Mouse (Mus musculus): Measurements from ENCODE around the gene Eps8l2. TPM values are rescaled to one million over a fixed set of nuclear protein-coding genes. Genes with fewer than 3 reads are reported as not detected.

Gene Eps8l2
- total RNA-seq, 1 experiment from 2014 or later: 7.9 TPM

DNA sequence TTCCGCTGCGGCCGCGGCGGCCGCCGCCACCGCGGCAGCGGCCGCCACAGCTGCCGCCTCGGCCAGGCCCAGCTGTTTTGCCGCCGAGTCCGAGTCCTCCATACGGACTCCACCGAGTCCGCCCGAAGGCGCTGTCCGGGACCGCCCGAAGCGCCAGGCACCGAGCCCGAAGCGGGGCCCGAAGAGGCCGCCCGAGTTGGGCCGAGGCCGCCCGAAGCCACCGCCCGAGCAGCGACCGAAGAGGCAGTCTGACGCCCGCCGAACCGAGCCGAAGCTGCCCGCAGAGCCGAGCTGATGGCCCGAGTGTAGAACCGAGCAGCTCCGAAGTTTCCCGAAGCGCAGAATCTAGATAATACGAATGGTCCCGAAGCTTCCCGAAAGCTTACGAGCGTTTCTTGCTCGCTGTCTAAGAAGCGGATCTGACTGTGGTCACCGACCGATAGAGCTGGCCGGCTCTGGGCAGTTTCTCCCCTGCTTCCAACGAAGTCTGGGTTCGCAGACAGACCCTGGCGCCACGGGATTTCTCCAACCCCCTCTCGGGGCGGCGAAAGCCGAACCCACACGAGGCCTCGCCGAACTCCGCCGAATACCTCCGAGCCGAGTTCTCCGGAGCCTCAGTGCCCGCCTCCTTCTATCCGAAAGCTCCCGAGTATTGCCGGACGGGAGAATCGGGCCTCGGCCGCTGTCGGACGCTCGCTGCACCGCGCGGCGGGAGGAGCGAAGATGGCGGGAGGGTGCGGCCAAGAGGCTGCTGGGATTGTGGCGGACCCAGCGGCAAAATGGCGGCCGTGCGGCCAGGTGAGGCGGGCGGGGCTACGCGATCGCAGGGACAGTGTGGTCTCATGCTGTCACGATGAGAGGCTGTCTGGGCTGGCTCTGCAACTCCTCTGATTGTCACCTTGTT, 11.0 kb upstream of the Eps8l2 start, which contains the start of the genes Deaf1 and Tmem80:
TSS of gene Deaf1 (minus strand) at position 222 of the 904 bp plus-strand sequence.
TSS of gene Tmem80 (plus strand) at position 271 of the 904 bp plus-strand sequence.
- peak; percentile 85 for ATAC-seq (ENCODE audit: extremely low read depth, insufficient number of reproducible peaks, low FRiP score, poor library complexity, severe bottlenecking)

DNA sequence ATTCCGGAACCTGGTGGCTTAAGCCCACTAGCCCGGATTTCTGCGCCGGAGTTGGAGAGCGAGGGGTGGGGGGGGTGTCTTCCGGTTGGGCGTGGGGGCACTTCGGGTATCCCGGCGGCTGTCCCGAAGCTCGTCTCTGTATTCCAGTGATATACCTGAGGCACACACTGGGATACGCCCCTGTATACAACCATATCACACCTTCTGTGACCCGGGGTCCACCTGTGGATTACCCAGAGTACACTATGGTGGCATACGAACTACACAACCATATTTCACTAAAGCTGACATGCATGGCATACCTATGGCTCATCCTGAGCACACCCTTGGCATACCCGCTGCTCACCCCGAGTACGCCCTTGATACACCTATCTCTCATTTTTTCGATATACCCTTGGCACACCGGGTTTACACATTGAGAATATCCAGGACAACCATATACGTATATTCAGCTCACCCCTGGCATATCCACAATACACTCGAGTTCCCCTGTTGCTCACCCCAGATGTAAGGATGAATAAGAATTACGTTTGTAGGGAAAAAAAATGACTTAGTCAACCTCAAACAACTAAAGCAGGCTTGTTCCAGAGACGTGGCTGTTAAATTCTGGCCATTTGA, 10.2 kb upstream of the Eps8l2 start:
- ATAC-seq (ENCODE audit: extremely low read depth, insufficient number of reproducible peaks, low FRiP score, poor library complexity, severe bottlenecking): no peak

DNA sequence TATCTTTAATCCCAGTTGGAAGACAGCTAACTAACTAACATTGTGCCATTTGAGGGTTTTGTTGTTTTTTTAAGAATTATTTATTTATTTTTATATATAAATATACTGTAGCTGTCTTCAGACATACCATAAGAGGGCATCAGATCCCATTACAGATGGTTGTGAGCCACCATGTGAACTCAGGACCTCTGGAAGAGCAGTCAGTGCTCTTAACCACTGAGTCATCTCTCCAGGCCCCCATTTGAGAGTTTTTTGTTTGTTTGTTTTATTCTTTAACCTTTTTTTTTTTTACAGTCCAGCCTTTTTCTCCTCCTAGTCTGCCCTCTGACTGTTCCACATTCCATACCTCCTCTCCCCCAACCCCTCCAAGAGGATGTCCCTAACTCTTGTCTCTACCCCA, 8.0 kb upstream of the Eps8l2 start:
- no peak for ATAC-seq (ENCODE audit: extremely low read depth, insufficient number of reproducible peaks, low FRiP score, poor library complexity, severe bottlenecking)

DNA sequence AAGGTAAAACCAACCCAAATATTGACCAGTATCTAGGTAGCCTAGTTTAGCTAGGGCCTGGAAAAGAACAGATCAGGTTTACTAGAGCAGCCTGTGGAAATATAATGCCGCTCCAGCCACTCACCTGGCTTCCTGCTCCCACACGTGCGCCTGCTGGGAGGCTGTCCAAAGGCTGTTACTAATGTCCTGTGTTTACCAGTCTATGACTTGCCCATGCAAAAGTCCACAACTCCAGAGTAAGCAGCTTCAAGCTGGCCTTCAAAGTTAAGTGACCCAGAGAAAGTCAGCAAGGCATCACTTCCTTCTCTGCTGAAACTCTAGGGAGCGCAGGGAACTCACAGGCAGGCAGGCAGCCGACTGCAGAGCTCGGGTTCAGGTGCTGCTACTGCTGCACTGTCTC, 6.7 kb upstream of the Eps8l2 start:
- no peak for ATAC-seq (ENCODE audit: extremely low read depth, insufficient number of reproducible peaks, low FRiP score, poor library complexity, severe bottlenecking)

DNA sequence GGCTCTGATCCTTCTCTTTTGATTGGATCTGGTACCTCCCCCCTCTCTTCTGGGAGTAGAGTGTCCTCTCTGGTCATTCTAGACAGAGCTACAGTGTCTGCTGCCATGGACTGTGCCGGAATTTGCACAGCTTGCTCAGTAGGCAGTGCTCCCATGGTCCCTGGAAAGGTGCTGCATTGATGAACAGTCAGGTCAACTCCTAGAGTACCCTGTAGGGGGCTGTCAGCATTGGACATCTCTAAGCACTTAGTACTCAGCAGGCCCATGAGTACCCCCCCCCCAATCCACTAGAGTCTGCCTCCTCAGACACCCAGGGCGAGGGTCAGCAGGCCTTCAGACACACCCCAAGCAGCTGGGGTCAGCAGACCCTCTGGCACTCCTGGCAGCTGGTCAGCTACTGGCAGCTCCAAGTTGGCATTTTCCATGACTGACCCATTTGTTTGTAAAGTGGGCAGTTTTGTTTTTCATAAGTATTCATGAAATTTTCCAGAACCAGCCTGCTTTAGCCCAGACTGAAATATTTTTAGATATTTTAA, 3.6 kb upstream of the Eps8l2 start:
- no peak for ATAC-seq (ENCODE audit: extremely low read depth, insufficient number of reproducible peaks, low FRiP score, poor library complexity, severe bottlenecking)

DNA sequence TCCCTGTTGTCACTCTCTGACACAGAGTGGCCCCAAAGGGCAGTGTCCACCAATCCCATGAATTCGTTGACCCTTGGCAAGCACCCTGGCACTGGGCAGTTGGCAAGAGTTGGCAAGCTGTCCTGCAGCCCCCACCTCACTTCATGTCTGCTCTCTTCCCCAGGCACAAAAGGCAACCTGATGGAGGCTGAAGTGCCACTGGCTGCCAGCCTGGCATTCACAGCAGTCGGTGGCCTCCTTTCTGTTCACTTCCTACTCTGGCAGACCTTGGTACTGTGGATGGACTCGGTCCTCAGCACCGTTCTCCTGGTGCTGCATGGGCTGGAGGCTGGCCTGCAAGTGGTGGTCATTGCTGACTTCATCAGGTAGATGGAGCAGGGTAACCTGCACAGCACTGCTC, 3.0 kb upstream of the Eps8l2 start:
- no peak for ATAC-seq (ENCODE audit: extremely low read depth, insufficient number of reproducible peaks, low FRiP score, poor library complexity, severe bottlenecking)

DNA sequence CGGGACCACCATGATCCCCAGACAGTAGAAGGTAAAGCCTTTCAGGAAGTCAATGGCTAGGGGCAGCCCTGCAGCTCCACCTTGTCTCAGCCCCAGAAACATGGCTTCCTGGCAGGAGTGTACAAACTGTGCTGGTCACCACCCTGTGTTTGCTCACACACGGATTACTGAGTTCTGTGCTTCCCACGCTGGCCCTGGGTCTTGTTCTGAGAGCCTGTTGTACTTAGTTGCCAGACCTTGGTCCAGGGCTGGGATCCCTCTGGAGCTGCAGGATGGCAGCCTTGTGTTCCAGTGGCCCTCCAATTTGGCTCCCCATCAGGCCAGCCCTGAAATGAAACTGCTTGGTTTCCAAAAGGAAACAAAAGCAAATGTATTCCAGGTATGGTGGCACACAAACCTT, 2.4 kb upstream of the Eps8l2 start:
- ATAC-seq (ENCODE audit: extremely low read depth, insufficient number of reproducible peaks, low FRiP score, poor library complexity, severe bottlenecking): no peak

DNA sequence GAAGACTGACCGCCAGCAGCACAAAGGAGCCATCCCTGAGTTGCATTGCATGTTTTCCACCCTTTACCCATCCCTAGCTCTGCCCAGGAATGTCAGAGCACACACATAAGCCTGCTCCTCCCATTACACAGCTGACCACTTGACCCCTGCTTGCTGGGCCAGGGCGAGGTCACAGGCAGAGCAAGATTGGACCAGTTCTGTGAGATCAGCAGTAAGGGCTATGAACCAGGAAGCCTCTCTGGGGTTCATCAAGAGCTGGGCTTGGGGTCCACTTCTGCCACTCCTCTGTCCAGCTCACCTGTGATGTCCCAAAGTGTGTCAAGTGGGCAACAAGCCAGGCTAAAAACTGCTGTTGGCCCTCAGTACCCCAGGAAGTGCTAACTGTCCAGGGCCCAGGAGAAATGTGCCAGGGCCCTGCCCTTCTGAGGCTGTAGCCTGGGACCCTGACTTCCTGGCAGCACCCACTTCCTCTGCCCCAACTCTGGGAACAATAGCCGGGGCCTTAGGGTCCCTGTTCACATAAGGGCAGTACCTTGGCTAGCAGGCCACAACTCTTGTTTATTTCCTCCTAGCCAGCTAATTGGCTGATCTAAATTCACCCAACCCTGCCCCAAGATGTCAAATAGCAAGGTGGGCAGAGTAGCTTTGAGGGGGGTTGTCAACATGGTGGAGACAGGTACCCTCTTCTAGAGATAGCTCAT, 814 bp upstream of the Eps8l2 start:
- no peak for ATAC-seq (ENCODE audit: extremely low read depth, insufficient number of reproducible peaks, low FRiP score, poor library complexity, severe bottlenecking)

DNA sequence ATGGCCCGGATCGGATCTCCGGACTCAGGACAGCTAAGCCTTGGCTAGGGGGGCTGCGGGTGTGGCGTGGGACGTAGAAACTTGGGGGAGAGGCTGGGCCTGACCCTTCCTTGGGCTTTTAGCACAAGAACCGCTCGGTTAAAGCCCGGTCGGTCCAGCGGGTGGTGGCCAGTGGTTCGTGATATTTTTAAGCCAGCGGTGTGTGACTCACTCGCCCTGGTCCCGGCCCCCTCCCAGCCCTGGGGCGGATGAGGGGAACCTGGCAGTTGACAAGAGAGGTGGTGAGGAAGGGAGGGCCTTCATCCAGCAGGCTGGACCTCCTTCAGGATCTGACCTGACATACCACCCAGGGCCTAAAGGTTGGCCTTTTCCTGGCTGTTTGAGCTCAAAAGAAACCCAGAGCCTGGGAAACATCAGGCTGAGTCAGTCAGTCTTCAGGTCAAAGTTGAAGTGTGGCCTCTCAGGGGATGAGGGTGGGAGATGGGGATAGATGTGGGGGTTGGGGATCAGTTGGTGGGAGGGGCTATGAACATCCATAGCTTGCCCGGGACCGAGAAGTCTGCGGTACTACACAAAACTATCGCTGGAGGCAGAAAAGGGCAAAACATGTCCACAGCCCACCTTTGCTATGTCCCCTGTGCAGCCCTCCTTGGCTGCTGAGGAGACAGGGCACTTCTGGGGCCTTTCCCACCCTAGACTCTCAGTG, 688 bp downstream of the Eps8l2 start:
- no peak for ATAC-seq (ENCODE audit: extremely low read depth, insufficient number of reproducible peaks, low FRiP score, poor library complexity, severe bottlenecking)

DNA sequence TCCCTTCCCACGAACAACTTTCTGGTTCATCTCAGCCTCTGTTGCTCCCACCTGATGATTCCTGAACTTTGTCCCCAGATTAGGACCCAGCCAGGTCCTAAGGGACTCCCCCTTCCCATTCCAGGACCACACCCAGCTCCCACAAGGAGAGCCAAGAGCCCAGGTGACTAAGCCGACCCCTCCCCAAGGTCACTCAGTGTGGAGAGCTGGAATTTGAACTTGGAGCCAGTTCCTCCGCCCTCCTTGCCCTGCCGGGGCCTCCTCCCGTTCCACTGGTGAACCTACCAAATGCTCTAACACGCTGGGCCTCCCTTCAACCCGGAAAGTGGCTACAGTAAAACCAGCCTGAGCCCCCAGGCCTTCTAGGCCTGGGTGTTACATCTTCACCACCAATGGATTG, 1.3 kb downstream of the Eps8l2 start:
- no peak for ATAC-seq (ENCODE audit: extremely low read depth, insufficient number of reproducible peaks, low FRiP score, poor library complexity, severe bottlenecking)

DNA sequence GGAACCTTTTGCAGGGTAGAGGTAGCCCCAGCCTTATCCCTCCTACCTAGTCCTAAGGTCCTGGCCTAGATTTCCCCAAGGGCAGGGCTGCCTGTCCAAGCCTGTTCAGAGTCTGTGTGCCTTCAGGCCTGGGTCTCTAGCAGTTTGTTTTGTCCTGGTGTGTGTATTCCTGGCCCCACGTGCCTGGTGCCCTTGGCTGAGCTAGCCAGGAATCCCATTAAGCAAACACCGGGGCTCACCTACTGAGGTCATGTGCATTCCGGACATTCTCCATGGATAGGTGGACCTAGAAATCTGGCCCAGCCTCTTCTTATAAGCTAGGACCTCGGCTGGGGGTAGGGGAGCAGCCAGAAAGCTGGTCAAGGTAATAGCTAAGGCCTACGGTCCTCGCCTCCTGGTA, 1.8 kb downstream of the Eps8l2 start:
- no peak for ATAC-seq (ENCODE audit: extremely low read depth, insufficient number of reproducible peaks, low FRiP score, poor library complexity, severe bottlenecking)

DNA sequence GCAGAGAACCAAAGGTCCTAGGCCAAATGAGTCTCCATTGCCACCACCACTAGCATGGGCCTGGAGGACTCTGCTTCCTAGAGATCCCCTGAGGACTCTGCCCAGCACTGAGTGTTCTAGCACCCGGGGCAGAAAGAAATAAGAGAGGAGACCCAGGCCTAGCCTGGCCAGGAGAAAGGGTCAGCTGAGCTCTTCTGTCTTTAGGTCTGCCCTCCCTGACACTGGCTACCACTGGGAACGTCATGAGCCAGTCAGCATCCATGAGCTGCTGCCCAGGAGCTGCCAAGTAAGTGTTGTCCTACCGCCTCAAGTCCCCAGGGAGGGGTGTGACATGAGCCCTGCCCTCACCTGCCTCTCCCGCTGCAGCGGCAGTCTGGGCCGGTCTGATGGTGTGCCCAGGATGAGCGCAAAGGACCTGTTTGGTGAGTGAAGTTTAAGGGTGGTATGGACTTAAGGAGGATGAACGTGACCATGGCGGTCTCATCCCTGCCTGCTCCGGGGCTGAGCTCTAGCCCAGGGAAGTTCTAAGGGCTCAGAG, 3.1 kb downstream of the Eps8l2 start:
- ATAC-seq (ENCODE audit: extremely low read depth, insufficient number of reproducible peaks, low FRiP score, poor library complexity, severe bottlenecking): no peak

DNA sequence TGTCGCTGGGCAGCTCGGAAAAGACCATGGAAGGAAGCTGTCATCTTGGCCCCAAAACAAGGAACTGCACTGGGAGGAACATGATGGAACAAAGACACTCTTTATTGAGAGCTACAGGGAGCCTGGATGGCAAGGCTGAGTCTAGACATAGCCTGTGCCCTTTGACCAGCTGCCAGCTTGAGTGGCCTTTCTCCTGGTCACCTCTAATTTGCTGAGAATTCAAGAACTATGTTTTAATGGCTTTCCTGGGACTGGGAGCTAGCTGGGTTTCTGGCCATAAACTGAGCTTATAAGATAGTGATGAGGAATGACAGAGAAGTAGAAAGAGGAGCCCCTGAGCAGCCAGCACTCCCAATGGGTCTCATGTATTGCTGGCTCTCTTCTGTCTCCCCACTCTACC, 4.5 kb downstream of the Eps8l2 start:
- ATAC-seq (ENCODE audit: extremely low read depth, insufficient number of reproducible peaks, low FRiP score, poor library complexity, severe bottlenecking): no peak

DNA sequence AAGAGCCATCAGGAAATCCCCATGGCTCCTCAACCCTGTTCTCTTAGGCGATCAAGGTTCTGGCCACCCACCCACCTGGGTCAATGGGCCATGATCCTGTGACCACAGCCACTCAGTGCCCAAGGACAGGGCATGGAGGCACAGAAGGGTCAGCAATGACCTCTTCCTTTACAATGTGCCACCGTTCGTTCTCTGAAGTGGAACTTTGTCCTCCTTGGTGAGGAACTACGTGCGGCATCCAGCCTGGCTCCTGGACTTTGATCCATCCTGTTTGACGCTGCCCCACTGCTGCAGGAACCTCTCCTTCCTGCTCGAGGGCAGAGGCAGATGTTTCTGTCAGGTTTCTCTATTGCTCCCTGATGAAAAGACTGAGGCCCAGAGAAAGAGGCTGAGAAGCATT, 5.0 kb downstream of the Eps8l2 start:
- ATAC-seq (ENCODE audit: extremely low read depth, insufficient number of reproducible peaks, low FRiP score, poor library complexity, severe bottlenecking): no peak

DNA sequence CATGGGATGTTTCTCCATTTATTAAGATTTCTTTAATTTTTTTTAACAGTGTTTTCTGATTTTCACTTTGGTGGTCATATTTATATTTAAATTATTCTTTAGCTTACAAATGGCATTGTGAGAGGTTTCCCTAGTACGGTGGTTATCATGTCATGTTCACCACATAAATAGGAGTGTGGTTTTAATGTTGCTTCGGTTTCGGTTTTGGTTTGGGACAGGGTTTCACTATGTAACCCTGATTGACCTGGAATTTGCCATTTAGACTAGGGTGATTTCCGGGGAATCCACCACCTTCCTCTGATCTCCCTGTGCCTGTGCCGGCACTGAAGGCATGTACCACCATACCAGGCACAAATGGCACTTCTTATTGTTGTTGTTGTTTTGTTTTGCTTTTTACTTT, 6.1 kb downstream of the Eps8l2 start:
- no peak for ATAC-seq (ENCODE audit: extremely low read depth, insufficient number of reproducible peaks, low FRiP score, poor library complexity, severe bottlenecking)

DNA sequence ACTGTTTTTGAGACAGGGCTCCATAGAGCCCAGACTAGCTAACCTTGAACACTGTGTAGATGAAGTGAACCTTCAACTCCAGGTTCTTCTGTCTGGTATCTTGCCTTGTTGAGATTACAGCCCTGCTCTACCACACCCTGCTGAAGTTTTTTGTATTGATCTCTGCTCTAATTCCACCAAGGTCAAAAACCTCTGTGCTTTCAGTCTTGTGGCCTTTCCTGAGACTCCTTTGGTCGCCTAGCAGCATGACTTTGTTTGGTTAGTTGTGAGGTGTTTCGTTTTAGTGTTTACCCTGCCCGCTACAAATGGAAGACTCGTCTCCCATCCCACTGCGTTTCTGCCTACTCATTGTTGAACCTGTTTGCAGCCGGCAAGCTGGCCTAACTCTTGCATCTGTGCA, 12.4 kb downstream of the Eps8l2 start:
- ATAC-seq (ENCODE audit: extremely low read depth, insufficient number of reproducible peaks, low FRiP score, poor library complexity, severe bottlenecking): no peak

DNA sequence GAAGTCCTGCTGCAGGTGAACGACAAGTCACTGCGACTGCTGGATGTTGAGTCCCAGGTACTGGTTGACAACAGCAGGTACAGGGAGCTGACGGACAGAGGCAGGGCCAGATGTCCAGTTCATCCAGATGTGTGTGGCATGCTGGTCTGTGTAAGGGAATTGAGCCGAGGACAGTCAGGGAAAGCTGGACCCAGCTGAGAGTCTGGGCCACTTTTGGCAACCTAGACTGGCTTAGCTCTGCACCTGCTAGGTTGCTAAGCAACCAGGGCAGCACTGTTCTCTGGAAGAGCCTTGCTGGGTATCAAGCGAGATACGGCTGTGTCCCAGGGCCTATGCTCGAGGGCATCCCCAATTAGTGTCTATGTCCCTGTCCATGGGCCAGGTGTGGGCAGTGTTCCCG, 16.4 kb downstream of the Eps8l2 start:
- ATAC-seq (ENCODE audit: extremely low read depth, insufficient number of reproducible peaks, low FRiP score, poor library complexity, severe bottlenecking): no peak

DNA sequence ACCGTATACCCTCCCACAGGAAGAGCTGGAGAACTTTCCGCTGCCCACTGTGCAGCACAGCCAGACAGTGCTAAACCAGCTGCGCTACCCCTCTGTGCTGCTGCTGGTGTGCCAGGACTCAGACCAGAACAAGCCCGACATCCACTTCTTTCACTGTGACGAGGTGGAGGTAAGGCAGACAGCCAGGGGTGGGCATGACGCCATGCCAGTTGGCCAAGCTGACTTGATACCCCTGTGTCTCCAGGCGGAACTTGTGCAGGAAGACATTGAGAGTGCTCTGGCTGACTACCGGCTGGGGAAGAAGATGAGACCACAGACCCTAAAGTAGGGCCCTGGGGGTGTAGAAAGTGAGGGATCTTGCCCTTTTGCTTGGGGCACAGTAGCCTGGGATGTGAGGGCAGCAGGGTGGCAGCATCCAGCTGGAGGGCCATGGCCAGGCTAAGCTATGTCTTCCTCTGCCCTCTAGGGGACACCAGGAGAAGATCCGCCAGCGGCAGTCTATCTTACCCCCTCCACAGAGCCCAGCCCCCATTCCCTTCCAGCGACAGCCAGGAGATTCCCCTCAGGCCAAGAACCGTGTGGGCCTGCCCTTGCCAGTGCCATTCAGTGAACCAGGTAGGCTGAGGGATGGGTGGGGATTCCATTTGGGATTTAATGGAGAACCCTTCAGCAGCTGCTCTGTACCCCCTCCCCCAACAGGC, 17.1 kb downstream of the Eps8l2 start:
- no peak for ATAC-seq (ENCODE audit: extremely low read depth, insufficient number of reproducible peaks, low FRiP score, poor library complexity, severe bottlenecking)
